Mouse (Mus musculus) urinary bladder, postnatal 14 days (tissue): Measurements from ENCODE around the gene Eps8.

Experiments
- DNase-seq: peaks from one replicate; pipeline ENCODE4 v3.0.0; 2021; ENCODE audit warnings: low spot score

Gene Eps8

DNA sequence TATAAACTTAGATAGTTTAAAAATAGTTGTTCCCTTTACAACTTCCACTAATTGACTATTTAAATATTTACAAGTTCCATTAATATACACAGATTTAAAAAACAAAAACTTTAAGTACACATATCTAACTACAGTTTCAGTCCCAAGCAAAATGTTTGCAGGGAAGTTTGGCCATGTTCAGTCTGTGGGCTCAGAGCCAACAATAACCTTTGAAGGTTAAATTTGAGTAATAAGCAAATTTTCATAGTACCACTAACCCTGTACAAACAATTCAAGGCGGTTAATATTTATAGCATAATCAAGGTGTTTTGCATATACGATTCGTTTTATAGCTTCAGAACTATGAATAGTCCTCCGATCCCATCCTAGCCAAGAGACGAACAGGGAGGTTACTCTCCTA lies 84.7 kb downstream of the Eps8 start:
- DNase-seq = no peak

DNA sequence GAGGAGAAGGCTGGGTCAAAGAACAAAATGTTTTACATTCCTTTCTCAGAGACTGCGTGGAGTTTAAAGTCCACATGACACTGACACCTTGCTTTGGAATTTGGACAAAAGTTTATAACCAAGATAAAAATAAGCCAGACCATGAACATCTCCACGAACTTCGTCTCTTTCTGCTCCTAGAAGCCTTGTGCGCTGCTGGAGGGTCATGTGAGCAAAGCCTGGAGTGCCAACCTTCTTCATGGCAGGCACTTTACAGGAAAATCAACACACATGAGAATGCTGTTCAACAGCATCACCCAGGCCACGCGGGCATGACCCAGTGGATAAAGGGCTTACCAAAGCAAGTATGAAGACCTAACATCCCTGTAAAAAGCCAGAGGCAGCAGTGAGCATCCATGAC lies 85.6 kb downstream of the Eps8 start:
- DNase-seq = no peak

DNA sequence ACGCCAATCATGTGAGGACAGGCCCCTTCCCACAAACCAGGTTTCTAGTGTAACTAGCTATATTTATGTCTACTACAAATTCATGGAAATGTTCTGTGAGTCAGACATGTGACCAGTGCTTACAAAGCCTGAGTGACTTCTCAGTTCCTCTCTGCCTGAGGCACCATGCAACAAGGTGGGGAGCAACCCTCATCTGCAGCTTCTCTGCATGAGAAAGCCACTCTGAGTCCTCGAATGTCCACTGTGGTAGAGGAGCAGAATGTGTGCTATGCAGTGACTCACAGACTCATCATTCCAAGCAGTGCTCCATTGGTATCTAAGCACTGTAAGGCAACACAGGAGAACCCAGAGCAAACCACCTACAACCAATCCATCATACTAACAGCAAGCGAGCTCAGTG lies 88.8 kb downstream of the Eps8 start:
- no peak for DNase-seq

DNA sequence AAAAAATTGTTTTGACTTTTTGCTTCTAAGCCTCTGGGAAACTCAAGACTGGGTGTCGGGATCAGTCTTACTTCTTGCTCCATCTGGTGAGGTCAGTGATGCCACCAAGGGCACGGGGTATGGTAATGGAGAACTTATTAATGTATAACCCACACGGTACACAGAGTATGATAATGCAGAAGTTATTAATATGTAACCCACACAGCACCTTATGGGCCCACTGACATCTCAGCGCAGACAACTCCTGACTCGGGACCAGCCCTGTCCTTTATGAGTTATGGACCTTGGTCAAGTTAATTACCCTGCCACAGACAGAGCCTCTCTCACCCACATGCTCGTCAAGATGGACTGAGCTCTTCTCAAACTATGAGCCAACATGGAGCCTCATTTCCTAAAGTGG lies 89.2 kb downstream of the Eps8 start:
- no peak for DNase-seq

DNA sequence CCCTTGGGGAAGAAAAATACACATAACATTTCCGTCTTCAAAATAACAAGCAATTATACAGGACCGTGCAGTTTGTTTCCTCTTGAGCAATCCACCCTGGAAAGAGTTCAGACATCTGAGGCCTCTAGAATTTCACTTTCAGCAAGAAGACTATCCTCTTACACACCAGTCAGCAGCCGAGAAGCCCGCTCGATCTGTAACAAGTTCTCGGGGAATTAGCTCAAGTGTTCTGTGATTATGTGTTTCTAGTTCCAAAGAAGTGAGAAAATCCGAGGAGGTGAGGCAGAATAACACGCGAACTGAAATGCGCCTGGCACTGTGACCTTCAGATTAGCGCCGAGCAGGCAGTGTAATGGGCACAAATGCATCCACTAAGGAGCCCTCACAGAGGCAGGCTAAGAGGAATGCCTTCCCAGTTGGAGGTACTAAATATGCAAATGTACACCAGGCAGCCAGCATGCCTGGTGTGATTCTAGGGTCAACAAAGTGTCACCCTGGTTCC lies 94.3 kb downstream of the Eps8 start:
- DNase-seq = peak; percentile 62

DNA sequence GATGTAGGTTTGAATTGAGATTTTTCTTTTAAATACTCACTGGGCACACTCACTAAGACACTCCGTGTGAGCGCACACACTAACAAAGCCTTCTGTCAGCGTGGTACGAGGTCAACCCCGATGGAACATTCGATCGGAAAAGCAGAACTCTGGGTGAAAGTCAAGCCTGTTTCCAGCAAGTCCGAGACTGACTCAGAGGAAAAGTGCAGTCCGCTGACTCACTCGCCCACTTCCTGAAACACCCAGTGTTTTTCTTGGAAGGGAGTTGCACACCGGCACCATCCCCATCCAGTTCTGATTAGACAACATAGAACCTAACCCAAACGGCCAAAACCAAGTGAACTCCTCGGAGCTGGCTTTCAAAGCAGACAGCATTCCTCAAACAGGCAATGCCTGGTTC lies 95.8 kb downstream of the Eps8 start:
- DNase-seq = peak; percentile 85

DNA sequence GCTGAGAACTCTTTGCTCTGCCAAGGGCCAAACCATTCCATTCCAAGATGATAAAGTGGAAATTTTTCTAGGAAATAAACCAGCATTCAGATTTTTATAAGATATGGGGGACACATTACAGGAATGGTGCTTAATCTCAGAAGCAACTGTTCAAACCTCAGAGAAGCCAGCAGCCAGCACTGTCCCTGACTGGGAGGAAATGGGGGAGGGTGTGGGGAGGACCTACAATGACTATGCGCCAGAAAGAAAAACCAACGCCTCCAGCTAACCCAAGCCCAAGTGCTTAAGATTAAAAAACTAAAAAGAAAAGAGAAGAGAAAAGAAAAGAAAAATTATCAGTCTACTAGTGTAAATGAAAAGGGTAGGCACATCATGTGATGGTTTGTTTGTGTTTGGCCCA lies 97.0 kb downstream of the Eps8 start:
- DNase-seq = peak; percentile 36

DNA sequence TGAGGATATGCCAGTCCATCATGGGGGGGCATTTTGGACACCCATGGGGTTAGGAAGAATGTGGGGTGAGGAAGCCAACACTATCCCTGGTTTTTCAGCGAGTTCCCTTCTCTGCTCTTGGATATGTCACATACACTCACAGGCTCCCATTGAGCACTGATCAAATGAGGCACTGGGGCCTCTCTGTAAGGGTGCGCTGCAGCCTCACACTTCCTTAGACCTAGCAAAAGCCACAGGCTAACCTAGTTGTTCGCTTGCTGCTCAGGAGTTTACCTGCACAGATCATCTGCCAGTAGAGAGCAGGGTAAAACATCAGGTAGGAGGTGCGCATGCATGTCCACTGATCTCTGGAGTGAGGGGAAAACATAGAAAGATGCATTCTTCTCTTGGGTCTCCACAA lies 97.5 kb downstream of the Eps8 start:
- no peak for DNase-seq

DNA sequence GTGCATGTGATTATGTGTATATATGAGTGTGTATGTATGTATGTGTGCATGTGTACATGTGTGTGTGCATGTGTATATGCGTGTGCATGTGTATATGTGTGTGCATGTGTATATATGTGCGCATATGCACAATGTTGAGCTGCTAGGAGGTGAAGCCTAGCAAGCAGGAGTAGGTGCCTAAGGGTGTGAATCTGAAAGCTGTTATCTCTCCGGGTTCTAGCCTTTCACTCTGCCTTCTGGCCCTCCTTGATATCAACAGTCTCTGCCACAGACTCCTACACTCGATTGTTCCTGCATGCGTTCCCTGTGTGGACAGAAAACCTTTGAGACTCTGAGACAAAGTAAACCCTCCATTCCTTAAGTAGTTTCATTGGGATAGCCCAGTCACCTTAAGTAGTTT lies 98.0 kb downstream of the Eps8 start:
- DNase-seq = no peak

DNA sequence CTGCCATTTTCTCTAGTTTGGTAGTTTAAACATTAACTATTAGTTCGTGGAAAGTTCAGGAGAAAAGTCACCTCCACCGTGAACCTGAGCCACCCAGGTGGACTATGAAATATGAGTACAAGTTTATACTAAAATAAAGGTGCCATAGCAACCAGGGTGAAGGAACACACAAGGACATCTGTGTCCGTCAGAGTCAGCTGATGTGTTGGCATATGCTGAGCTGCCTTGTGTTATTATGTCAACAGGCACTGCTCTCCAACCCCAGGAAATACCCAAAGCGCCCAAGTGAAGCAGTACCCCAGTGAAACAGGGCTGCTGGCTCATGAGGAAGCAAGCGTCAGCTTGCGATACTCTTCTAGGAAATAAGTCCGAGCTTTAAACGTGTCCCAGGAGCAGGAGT lies 104.5 kb downstream of the Eps8 start:
- no peak for DNase-seq

DNA sequence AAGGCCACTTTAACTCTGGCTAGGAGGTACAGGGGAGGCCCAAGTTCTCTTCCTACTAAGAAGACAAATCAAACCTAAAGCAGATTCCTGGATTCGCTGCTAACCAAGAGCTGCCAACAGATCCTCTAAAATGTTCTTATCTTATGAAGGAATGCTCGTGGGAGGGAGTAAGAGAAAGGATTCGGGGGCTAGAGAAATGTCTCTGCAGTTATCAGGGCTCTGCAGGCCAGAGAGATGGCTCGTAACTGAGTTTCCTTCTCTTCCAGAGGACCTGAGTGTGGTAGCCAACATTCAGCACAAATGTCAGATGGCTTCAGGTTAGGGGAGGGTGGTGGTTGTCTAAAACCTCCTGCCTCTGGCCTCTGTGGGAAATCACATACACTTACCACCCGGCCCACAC lies 106.1 kb downstream of the Eps8 start:
- no peak for DNase-seq

DNA sequence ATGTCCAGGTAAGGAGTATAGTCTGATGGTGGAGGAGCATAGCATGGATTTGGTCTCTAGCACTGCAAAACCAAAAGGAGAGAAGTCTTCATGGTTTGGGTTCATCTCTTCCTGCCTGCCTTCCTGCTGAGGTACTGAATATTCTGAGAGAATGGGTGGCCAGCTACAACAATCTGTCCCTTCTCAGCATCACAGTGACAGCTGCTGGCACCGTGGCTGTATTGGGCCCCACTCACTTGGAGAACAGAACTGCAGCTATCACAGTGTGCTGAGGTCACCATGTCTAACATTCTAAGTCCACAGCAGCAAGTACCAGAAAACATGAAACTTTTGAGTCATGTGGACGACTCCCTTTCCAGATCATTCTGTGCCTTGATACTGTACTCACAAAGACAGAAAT lies 107.1 kb downstream of the Eps8 start:
- no peak for DNase-seq

DNA sequence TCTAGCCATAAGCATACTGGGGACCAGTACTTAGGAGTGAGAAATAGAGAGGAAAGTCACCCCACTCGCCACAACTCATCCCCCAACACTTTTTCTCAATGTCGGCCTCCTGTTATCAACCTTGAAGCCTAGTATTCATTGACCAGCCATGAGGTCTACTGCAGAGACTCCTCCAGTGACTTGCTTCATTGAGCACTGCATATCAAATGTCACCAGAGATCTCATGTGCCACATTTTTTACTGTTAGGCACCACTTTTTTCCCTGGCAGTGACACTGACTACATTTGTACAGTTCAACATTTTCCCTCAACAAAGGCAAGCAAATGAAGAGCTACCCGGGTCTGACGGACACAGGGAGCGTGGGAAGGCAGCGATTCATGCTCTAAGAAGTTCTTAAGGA lies 108.6 kb downstream of the Eps8 start:
- DNase-seq = no peak

DNA sequence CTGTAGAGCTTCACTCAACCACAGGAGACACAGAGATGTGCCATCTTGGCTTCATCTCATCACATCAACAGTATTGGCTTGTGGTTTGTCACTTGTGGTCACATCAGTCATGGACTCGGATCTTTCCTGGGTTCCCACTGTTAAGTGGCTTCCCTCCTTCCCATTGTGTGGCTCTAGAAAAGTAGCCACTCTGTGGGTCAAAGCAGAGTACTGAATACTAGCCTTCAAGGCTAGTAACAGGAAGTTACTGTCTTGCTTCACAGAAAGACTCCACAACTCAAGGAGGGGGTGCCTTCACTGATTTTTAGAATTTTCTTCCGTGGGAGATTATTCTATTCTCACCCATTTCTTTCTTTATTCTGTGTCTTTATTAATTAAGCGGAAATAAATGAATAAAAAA lies 109.3 kb downstream of the Eps8 start:
- DNase-seq = no peak

DNA sequence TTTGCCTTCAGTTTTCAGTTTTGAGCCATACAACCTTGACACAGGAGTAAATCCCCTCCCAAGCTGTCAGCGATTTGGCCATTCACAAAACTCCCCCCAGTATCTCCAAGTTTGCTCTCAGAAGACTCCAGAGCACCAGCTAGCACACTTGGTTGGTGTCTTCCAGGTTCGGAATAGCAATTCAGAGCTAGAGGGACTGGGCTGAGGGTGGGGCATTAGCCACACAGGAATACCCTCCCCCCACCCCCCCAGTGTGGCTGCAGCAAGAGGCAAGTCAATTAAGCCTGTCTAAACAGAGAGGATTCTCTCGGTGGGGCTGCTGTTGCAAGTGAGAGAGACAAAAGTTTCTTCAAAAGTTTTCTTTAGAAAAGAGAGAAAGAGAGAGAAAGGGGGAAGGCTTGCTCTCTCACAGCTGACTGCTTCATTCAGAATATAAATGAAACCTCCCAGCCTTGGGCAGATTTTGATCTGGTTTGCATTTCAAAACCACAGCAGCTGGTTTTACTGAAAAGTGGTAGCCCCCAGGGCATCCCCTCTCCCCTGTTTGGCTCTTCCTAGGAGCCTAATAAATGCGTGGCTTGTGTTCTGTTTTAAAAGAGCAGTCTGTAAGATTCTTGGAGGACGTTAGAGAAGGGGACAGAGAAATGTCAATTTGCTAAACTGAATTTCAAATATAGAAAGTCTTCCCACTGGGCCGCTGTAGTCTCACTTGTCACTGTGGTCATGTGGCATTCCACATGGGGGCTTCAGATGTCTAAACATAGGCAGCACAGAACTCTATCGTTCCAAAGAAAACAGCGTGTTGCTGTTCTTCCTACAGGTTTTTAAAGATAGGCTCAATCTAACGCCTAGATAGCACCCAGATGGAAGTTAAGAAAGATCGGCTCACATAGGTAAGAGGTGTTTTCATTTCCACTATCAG lies 112.2 kb downstream of the Eps8 start:
- no peak for DNase-seq

DNA sequence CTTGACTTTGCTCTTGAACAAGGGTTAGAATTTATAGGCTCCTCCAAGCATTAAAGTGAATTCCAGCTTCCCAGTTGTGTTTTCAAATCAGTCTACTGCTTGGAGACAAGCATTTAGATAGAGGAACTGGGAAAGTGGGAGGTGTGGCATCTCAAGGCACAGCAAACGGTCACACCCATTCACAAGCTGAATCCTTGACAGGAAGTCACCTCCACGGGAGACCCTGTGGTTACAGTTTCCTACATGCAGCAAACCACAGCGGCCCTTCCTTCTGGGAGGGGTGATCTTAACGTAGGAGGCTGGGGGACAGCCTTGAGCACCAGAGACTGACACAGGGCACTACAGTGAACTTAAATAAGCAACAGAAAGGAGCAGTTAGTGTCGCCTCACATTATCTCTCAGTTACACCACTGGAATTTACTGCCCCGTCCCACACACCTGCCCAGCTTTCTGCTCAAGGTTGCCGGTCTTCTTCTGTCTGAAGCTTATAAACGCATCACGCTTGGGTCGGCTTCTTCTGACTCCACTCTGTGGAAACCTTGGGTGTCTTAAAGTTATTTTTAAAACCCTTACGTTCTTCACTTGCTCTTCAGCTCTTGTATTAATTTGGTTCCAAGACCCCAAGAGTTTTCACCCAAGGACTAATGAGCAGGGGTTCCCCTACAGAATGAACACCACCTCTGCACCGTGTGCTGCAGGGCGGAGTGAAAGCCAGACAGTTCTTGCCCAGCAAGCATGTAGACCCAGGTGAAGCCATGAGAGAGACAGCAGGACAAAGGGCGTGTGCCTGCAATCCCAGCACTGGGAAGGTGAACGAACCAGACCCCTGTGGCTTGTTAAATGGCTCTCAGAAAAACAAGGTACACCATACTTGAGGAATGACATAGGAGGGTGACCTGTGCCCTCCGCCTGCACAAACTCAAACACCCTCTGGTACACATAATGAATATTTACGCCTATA lies 113.2 kb downstream of the Eps8 start:
- DNase-seq = no peak

DNA sequence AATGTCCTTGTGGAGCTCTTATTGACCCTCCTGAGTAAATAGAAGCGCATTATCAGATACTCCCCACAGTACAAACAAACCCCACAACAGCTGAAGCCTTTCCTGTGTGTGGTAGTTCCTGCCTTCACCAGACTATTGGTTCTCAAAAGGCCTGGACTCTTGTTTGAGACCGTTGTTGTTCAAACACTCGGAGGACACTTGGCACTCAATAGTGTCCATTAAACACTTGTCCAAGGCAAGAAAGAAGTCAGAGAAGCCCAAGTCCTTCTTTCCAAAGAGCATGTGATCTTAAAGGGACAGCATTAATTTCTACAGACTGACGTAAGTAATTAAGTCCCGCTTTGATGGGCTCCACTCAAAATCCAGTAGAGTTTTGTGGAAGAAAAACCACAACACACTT lies 113.9 kb downstream of the Eps8 start:
- DNase-seq = no peak

DNA sequence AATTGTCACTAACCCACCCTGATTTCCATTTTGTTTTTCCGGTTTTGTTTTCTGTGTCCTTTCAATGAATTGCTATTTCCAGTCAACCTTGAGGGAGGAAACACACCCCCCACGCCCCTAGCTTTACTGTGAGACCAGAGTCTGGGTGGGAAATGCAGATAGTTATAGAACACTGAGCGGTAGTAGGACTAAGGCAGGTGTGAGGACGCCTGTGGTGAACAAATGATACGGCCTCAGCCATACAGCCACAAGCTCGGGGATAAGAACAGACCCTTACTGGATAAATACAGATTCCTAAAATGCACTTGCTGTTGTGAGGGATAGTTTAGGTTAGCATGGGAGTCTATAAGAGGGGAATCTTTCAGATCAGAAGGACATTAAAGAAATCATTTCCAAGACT lies 114.3 kb downstream of the Eps8 start:
- no peak for DNase-seq

DNA sequence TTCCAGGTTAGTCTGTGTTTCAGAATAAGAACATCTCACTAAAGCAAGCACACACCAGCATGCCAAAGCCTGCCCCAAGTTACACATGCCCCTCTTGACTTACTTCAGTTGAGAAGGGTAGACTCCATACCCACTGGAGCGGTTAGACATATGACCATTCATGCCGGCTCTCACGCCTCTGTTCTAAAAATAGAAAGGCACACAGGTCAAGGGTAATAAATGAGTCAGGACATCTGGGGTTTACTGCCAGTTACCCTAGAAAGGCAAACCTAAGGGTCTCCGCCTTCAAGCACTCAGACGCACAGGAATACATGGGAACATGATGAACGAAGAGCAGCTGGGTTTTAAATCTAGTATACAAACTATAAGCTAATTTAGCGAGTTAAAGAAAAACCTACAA lies 115.5 kb downstream of the Eps8 start:
- no peak for DNase-seq

DNA sequence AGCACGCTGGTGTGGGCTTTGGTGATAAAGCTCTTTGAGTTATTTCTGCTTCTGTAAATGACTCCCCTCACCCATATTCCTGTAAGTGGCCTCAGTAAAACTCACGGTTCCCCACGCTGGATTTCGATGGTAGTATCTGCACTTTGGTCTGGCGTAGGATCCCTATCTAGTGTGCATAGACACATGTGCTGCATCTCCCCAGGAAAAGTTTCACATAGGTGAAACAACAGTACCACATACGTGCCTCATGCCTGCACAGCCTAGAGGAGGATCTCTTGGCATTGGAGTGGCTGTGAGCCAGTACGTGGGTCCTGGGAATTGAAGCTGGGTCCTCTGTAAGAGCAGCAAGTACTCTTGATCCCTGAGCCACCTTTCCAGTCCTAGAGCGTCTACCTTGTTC lies 121.9 kb downstream of the Eps8 start:
- no peak for DNase-seq

DNA sequence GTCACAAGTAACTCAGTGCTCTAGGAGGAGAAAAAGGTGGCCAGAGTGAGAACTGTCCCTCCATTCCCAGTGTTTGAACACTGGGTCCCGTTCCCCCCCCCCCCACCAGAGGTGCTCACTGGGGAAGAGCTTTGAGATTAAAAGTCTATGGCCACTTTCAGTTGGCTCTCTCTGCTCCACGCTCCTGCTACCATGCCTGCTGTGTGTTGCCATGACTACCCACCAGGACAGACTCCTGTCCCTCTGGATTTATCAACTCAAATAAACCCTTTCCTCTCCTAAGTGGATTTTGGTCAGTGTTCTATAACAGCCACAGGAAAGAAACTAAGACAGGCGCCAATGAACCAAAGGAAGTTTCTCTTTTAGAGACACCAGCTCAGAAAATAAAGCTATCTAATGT lies 128.9 kb downstream of the Eps8 start:
- DNase-seq = no peak

DNA sequence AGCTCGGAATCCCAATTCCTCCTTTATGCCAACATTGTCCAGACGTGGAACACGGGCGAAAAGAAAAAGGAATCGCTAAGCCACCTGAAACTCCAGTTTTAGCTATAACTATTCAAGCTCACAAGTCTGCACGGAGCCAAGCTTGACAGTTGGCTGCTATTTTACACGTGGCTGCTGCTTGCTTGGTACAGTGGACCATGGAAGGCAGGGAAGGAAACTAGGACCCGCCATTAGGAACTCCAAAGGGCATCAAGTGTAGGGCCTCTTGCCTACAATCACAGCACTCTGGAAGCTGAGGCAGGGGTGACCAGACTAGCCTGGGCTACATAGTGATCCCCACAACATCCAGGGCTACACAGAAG lies 134.4 kb downstream of the Eps8 start:
- DNase-seq = no peak
